Mouse (Mus musculus): Measurements from ENCODE around the gene Cfap77.
A peak's percentile ranks its signal among the peaks of the same experiment; 100 is the strongest.

Cfap77 gene

GRCm38 (mm10) chr2:28923912-28924311, 131.0 kb downstream of the Cfap77 start:
- peak; percentile 63 to 65 for DNase-seq

- DNase-seq: no peak
These were observed 135.9 kb downstream of the Cfap77 start for GRCm38 (mm10) chr2:28919001-28919400.

- no peak for DNase-seq
These were observed 137.1 kb downstream of the Cfap77 start for GRCm38 (mm10) chr2:28917518-28918361.

GRCm38 (mm10) chr2:28917156-28917517, 137.7 kb downstream of the Cfap77 start:
- DNase-seq: no peak

DNA sequence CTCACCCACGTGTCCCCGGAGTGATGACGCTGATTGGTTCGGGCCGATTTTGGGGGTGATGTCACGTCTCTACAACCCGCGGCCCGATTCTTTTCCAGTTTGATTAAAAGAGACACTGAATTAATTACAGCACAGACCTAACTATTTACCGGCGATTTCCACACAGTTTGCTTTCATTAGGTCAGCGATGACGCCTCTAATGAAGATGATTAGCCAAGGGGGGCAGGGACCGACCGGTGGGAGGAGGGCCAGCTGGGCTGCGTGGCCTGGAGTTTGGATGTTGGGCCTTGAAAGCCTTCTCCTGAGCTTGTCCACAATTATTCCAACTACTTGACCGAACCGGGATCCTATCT, 138.4 kb downstream of the Cfap77 start, which contains the start of gene Barhl1:
Gene Barhl1, minus strand, starts transcription at position 156 of the 353 bp plus-strand sequence.
- no peak for DNase-seq

DNA sequence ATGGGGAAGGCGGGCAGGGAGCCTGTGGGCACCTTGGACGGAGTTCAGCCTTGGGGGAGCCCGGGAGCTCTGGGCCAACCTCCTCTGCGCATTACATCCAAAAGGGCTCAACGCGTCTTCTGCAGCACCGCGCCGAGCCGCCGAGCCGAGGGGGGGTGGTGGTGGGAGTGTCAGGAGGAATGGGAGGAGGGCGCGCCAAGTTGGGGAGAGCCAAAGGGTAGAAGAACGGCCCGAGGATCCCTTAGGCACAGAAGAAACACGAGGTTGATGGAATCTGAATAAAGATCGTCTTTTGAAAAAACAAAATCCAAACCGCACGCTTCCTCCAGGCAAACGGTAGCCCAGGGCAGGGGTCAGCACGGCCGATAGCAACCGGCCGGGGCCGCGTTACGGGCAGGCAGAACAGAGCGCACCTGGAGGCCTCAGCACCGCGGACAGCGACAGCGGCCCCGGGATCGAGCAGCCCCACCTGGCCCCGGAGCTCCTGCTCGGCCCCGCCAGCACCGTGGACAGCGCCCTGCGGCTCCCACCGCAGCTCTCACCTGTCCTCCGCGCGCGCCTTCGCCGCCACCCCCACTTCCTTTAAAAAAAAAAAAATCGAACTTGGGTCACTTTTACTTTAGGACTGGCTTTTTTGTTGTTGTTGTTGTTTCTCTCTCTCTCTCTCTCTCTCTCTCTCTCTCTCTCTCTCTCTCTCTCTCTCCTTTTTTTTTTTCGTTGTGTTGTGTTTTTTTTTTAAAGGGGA, 138.9 kb downstream of the Cfap77 start:
- peak; percentile 89 to 92 for DNase-seq

DNA sequence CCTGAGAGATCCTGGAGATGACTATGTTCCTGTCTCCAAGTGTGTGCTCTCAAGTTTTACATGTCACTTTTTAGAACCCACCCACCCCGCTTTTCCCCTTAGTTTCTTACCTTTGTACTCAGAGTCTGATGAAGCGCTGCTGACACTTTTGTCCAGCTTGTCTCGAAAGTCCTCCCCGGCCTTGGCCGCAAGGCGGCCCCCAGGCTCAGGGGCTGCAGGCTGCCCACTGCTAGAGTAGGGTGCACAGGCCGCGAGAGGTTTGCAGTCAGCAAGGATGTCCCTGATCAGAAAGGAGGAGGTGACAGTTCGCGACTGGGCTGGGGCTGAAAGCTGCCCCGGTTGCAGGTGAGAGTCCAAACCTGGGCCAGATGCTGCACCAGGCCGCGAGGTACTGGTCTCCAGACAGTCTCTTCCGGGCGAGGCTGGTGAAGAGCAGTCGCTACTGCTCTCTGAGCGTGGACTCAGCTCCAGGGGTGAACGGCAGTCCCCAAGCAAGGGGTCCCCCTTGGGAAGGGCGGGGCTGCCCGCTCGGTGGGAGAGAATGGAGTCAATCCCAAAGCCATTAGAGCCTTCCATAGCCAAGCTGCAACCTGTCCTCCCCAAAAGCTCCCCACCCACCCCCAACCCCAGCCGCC, 139.6 kb downstream of the Cfap77 start:
- no peak for DNase-seq

DNA sequence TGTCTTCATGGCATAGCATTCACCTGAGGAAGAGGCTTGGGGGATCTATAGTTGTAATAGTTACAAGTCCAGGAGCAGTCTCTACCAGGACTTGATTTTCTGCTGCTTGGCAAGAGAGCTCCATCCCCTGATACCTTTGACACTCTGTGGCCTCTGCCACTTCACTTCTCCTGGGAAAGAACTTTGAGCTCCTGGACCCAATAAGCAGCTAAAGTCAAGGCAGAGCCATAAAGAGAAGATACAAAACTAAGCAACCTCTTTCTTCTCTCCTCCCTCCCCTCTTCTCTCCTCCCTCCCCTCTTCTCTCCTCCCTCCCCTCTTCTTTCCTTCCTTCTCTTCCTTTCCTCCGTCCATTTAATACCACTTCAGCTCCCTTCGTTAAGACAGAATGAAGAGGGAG, 140.7 kb downstream of the Cfap77 start:
- DNase-seq: no peak

DNA sequence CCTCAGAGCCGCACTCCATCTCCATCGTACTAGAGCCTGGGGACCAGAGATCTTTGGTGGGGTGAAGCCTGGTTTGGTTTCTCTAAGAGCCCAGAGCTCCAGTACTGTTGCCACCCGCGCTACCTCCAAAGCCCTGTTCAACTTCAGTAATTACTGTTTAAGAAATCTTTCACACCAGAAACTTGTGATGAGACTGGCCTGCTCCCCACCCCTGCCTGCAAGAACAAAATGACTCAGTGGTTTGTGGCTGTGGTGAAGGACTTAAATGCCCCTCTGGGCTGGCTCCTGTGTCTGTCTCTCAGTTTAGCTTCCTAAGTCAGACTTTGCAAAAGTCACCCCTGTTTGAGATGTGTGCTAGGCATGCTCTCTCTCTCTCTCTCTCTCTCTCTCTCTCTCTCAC, 141.9 kb downstream of the Cfap77 start:
- DNase-seq: no peak

- DNase-seq: no peak
These were observed 142.7 kb downstream of the Cfap77 start for GRCm38 (mm10) chr2:28912039-28912700.

- no peak for DNase-seq
These were observed 143.4 kb downstream of the Cfap77 start for GRCm38 (mm10) chr2:28911331-28912038.

GRCm38 (mm10) chr2:28910877-28911276, 144.0 kb downstream of the Cfap77 start:
- no peak for DNase-seq

- no peak for DNase-seq
These were observed 144.8 kb downstream of the Cfap77 start for GRCm38 (mm10) chr2:28909818-28910710.

DNA sequence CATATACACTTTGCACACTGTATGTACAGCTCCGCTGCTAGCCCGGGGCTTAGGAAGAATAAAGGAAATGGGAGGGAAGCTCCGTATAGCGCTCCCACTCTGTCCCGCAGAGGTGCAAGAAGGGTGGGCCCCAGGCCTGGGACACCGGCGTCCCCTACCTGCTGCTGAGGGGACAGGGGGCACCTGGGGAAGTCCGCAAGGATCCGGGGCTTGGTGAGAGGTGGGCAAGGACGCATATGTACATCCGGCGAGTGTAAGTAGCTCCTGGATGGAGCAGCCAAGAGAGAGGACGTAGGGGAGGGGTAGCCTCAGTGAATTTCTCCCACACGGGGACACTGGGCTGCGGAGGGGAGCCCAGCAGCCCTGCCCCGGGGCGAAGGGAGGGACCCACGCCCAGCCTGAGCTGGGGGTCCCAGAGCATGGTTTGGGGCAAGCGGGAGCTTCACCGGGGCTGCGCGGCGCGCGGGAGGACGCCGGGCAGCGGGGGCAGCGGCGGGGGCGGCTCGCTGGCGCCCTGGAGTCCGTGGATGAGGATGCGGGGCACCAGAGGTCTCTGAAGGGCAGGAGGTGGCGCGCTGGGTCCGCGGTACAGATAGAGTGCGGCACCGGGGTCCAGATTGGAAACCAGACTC, 145.6 kb downstream of the Cfap77 start:
- no peak for DNase-seq

DNA sequence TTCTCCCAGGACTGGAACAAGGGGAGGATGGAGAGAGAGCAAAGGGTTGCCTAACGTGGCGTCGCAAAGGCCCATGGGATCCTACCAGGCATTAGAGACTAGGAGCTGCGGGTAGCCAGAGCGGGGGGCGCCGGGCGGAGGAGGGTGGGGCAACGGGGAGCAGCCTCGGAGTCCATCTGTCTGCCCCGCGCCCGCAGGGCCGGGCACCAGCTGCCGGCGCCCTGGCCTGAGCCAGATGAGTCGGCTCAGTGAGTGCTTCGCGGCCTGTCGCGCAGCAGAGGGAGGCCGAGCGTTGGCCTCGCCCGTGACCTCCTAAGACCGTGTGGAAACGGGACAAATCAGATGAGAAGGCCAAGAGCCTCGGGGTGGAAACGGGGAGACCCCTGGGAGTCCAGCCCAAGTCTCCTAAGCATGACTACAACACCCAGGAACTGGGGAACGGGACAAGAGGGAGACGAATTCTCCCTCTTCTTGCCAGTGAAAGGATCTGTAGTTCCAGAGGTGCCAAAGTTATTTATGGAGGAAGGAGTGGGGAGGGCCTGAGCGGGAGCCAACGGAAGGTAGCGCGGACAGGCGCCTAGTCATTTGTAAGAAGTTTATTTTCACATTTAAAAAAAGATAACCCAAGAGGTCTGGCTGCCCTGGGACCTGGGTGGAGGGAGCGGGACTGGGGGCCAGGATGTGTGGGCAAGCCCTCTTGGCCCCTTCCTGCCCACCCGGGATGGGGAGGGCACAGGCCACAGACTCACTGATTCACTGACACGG, 146.3 kb downstream of the Cfap77 start:
- DNase-seq: peak in 1 of 2 experiments; percentile 40

- DNase-seq: no peak
These were observed 147.0 kb downstream of the Cfap77 start for GRCm38 (mm10) chr2:28907691-28908388.

DNA sequence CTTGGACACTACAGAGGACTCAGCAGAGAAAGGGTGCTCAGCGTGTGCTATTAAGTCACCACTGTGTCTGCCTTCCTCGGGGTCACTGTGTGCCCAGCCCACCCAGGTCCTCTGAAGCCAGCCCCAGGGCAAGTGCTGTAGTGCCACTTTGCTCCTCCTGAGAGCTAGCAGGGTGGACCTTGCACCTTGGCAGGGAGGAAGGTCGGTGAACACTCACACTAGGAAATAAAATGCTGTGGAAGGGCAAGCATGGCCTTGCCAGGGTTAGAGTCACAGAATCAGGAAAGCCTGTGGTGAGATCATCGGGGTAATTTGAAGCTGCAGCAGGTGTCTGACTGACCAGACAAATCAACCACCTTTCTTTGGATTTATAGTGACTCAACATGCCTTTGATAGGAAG, 149.3 kb downstream of the Cfap77 start:
- peak; percentile 45 to 78 for DNase-seq

GRCm38 (mm10) chr2:28904786-28905185, 150.1 kb downstream of the Cfap77 start:
- DNase-seq: no peak

- DNase-seq: no peak
These were observed 151.0 kb downstream of the Cfap77 start for GRCm38 (mm10) chr2:28903871-28904270.

All from kidney, postnatal 25 days (tissue).